ENCODE assay signal across 18 mouse cellular contexts in the genomic region with DNA sequence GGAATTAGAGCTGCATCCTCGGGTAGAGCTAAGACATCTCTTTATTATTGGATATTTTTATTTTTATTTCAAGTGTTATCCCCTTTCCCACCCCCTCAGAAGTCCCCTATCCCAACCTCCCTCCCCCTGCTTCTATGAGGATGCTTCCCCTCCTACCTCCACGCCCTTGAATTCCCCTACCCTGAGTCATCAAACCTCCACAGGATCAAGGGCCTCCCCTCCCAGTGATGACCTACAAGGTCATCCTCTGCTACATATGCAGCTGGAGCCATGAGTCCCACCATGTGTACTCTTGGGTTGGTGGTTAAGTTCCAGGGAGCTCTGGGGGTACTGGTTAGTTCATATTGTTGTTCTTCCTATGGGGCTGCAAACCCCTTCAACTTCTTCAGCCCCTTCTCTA. TPM values are rescaled to one million over a fixed set of nuclear protein-coding genes. Genes with fewer than 3 reads are reported as not detected.
"Had no signal": no experiment of that assay in that cellular context is flagged by ENCODE, and none has a peak within 500 bp of the region (broad histone marks: within the 10 kb centered on the region; RNA-seq: fewer than 3 reads in every experiment).

No protein-coding gene starts in this region.

- H3K27ac ChIP-seq: lung, embryonic 15.5 days; macrophage; midbrain, embryonic 13.5 days; midbrain, embryonic 15.5 days; neural tube, embryonic 12.5 days had no signal

- H3K4me3 ChIP-seq: lung, embryonic 15.5 days; megakaryocyte, embryonic 14.5 days; neural tube, embryonic 12.5 days had no signal

- H3K9me3 ChIP-seq: lung, embryonic 15.5 days; megakaryocyte, embryonic 14.5 days; midbrain, embryonic 13.5 days; midbrain, embryonic 15.5 days; neural tube, embryonic 12.5 days had no signal

- H3K9ac ChIP-seq: liver, postnatal 0 days; lung, embryonic 15.5 days; midbrain, embryonic 13.5 days; midbrain, embryonic 15.5 days; neural tube, embryonic 12.5 days had no signal

- H3K4me1 ChIP-seq: lung, embryonic 15.5 days; megakaryocyte, embryonic 14.5 days; midbrain, embryonic 13.5 days; neural tube, embryonic 12.5 days had no signal

- H3K27me3 ChIP-seq: lung, embryonic 15.5 days; midbrain, embryonic 13.5 days; midbrain, embryonic 15.5 days; neural tube, embryonic 12.5 days had no signal

- DNase-seq: liver, postnatal 0 days; lung, adult 2 months; lung, postnatal 14 days; lung, postnatal 36 days; right cerebral cortex, postnatal 25 days; right cerebral cortex, postnatal 4 days; spleen, adult 18-20 months; thymus, adult 18-20 months; thymus, postnatal 14 days; thymus, postnatal 4 days had no signal

- H3K36me3 ChIP-seq: lung, embryonic 15.5 days; midbrain, embryonic 13.5 days; midbrain, embryonic 15.5 days; neural tube, embryonic 12.5 days had no signal

RNA-seq across cellular contexts. Expression of a gene that starts 1.2 kb away (rescaled TPM):
- polyA plus RNA-seq: lung, adult 2 months; small intestine, adult 2 months; urinary bladder, adult 2 months had no signal
